Mouse (Mus musculus): Measurements from ENCODE around the gene Rras. TPM values are rescaled to one million over a fixed set of nuclear protein-coding genes. Genes with fewer than 3 reads are reported as not detected.
A peak's percentile ranks its signal among the peaks of the same experiment; 100 is the strongest.

The Rras gene
- polyA plus RNA-seq, 1 experiment from 2014 or later = 17.7 TPM

DNA sequence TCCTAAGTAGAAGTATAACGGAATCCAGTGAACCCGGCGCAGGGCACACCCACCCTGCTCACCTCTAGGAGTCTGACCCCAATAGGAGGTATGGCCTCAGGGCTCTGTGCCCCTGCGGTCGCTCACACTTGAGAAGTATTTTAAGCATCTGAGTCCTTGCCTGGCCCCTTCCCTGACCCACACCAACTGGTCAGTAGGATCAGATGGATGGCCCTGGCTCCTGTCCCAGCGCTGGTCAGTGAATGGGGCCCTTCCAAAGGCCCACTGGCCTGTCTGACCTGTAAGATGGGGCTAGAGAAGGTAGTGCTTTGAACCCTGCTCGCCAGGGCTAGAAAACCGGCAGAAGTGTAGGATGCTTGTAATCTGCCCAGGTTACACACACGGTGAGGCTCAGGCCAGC lies 23.1 kb downstream of the Rras start:
- 98% methylated on average over 9 of the region's 9 CpGs for whole genome bisulfite sequencing
- Histone ChIP-seq H3K9me3 (ENCODE audit: control insufficient read depth, low read length) (no peaks in the 10 kb centered on the region), H3K4me1 (ENCODE audit: control insufficient read depth, insufficient read depth, low read length) (no peaks in the 10 kb centered on the region), H3K4me2 (ENCODE audit: low read depth) (no peak overlapping the region), H3K27me3 (ENCODE audit: control insufficient read depth, insufficient read depth, low read length) (no peaks in the 10 kb centered on the region), H3K27ac (ENCODE audit: low read depth, low read length) (no peak overlapping the region), H3K4me3 (ENCODE audit: low read depth, low read length) (no peak overlapping the region), H3K36me3 (ENCODE audit: control insufficient read depth, insufficient read depth, low read length) (peaks cover 49% of the 10 kb centered on the region), H3K9ac (ENCODE audit: low read length) (no peak overlapping the region)
- no peak for ATAC-seq (ENCODE audit: insufficient read depth, low FRiP score, low TSS enrichment)
- no peak for DNase-seq (ENCODE audit: low spot score)

DNA sequence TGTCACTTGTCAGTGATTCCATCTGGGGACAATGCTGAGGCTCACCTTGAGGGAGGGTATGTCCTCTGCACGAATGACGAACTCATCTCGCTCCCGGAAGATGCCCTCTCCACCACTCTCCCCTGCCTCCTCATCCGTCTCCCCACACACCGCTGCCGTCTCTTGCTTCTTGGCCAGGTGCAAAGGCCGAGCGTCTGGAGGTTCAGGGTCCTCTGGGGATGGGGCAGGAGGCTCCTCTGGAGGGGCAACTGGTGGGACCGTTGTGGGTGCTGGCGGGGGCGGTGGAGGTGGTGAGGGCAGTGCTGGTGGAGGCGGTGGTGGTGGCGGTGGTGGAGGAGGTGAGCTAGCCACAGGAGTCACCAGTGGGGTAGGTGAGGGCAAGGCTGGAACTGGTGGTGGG lies 25.5 kb downstream of the Rras start:
- Histone ChIP-seq H3K27me3 (ENCODE audit: control insufficient read depth, insufficient read depth, low read length) (no peaks in the 10 kb centered on the region), H3K27ac (ENCODE audit: low read depth, low read length) (no peak overlapping the region), H3K9me3 (ENCODE audit: control insufficient read depth, low read length) (no peaks in the 10 kb centered on the region), H3K4me1 (ENCODE audit: control insufficient read depth, insufficient read depth, low read length) (no peaks in the 10 kb centered on the region), H3K4me3 (ENCODE audit: low read depth, low read length) (no peak overlapping the region), H3K36me3 (ENCODE audit: control insufficient read depth, insufficient read depth, low read length) (peaks cover 63% of the 10 kb centered on the region), H3K9ac (ENCODE audit: low read length) (no peak overlapping the region), H3K4me2 (ENCODE audit: low read depth) (no peak overlapping the region)
- ATAC-seq (ENCODE audit: insufficient read depth, low FRiP score, low TSS enrichment) (no peak), DNase-seq (ENCODE audit: low spot score) (no peak)
- 95% methylated on average over 14 of the region's 14 CpGs for WGBS

DNA sequence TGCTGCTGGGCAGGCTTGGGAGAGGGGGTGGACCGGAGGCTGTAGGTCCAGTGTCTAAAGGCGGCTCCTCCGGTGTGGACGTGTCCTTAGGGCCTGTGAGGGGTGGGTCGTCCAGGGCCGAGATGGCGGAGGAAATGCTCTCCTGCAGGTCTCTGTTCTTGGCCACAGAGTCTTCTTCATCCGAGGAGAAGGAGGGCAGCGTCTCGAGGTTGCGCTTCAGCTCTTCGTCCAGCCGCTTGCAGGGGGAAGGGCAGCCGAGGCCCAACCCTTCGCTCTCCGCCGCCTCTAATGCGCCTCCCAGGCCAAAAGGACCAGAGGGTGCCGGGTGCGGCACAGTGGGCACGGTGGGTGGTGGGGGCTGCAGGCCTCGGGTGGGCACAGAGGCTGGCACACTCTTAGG lies 28.0 kb downstream of the Rras start:
- H3K36me3 ChIP-seq (ENCODE audit: control insufficient read depth, insufficient read depth, low read length) = peaks cover 69% of the 10 kb centered on the region
- no peak overlapping the region for H3K27ac ChIP-seq (ENCODE audit: low read depth, low read length)
- 0 out of 2 replicates have a peak, but pooled peaks cover 3% of the 10 kb centered on the region for H3K4me1 ChIP-seq (ENCODE audit: control insufficient read depth, insufficient read depth, low read length)
- no peak overlapping the region for H3K9ac ChIP-seq (ENCODE audit: low read length)
- no peak for DNase-seq (ENCODE audit: low spot score)
- 97% methylated on average over 22 of the region's 22 CpGs for WGBS
- no peaks in the 10 kb centered on the region for H3K27me3 ChIP-seq (ENCODE audit: control insufficient read depth, insufficient read depth, low read length)
- H3K4me3 ChIP-seq (ENCODE audit: low read depth, low read length) = no peak overlapping the region
- ATAC-seq (ENCODE audit: insufficient read depth, low FRiP score, low TSS enrichment) = no peak
- no peak overlapping the region for H3K4me2 ChIP-seq (ENCODE audit: low read depth)
- H3K9me3 ChIP-seq (ENCODE audit: control insufficient read depth, low read length) = no peaks in the 10 kb centered on the region

GRCm38 (mm10) chr7:45046853-45047350 lies 29.1 kb downstream of the Rras start:
- no peak for DNase-seq (ENCODE audit: low spot score)
- Histone ChIP-seq H3K4me1 (ENCODE audit: control insufficient read depth, insufficient read depth, low read length) (peaks cover 10% of the 10 kb centered on the region), H3K4me2 (ENCODE audit: low read depth) (no peak overlapping the region), H3K36me3 (ENCODE audit: control insufficient read depth, insufficient read depth, low read length) (peaks cover 62% of the 10 kb centered on the region), H3K4me3 (ENCODE audit: low read depth, low read length) (no peak overlapping the region), H3K9ac (ENCODE audit: low read length) (no peak overlapping the region), H3K9me3 (ENCODE audit: control insufficient read depth, low read length) (no peaks in the 10 kb centered on the region), H3K27me3 (ENCODE audit: control insufficient read depth, insufficient read depth, low read length) (no peaks in the 10 kb centered on the region), H3K27ac (ENCODE audit: low read depth, low read length) (no peak overlapping the region)
- ATAC-seq (ENCODE audit: insufficient read depth, low FRiP score, low TSS enrichment) = no peak
- 94% methylated on average over 26 of the region's 26 CpGs for WGBS

GRCm38 (mm10) chr7:45047491-45047890 lies 29.7 kb downstream of the Rras start:
- Histone ChIP-seq H3K27me3 (ENCODE audit: control insufficient read depth, insufficient read depth, low read length) (no peaks in the 10 kb centered on the region), H3K9ac (ENCODE audit: low read length) (no peak overlapping the region), H3K27ac (ENCODE audit: low read depth, low read length) (no peak overlapping the region), H3K4me1 (ENCODE audit: control insufficient read depth, insufficient read depth, low read length) (peaks cover 10% of the 10 kb centered on the region), H3K36me3 (ENCODE audit: control insufficient read depth, insufficient read depth, low read length) (peaks cover 59% of the 10 kb centered on the region), H3K9me3 (ENCODE audit: control insufficient read depth, low read length) (no peaks in the 10 kb centered on the region), H3K4me3 (ENCODE audit: low read depth, low read length) (no peak overlapping the region), H3K4me2 (ENCODE audit: low read depth) (no peak overlapping the region)
- no peak for ATAC-seq (ENCODE audit: insufficient read depth, low FRiP score, low TSS enrichment)
- no peak for DNase-seq (ENCODE audit: low spot score)
- WGBS = 98% methylated on average over 14 of the region's 14 CpGs

GRCm38 (mm10) chr7:45048001-45048890 lies 30.5 kb downstream of the Rras start:
- H3K4me2 ChIP-seq (ENCODE audit: low read depth) = no peak overlapping the region
- H3K36me3 ChIP-seq (ENCODE audit: control insufficient read depth, insufficient read depth, low read length) = peaks cover 57% of the 10 kb centered on the region
- peaks cover 10% of the 10 kb centered on the region for H3K4me1 ChIP-seq (ENCODE audit: control insufficient read depth, insufficient read depth, low read length)
- H3K27me3 ChIP-seq (ENCODE audit: control insufficient read depth, insufficient read depth, low read length) = no peaks in the 10 kb centered on the region
- no peak overlapping the region for H3K4me3 ChIP-seq (ENCODE audit: low read depth, low read length)
- no peak overlapping the region for H3K9ac ChIP-seq (ENCODE audit: low read length)
- WGBS = 93% methylated on average over 37 of the region's 38 CpGs
- H3K27ac ChIP-seq (ENCODE audit: low read depth, low read length) = no peak overlapping the region
- no peak for ATAC-seq (ENCODE audit: insufficient read depth, low FRiP score, low TSS enrichment)
- DNase-seq (ENCODE audit: low spot score) = no peak
- no peaks in the 10 kb centered on the region for H3K9me3 ChIP-seq (ENCODE audit: control insufficient read depth, low read length)

DNA sequence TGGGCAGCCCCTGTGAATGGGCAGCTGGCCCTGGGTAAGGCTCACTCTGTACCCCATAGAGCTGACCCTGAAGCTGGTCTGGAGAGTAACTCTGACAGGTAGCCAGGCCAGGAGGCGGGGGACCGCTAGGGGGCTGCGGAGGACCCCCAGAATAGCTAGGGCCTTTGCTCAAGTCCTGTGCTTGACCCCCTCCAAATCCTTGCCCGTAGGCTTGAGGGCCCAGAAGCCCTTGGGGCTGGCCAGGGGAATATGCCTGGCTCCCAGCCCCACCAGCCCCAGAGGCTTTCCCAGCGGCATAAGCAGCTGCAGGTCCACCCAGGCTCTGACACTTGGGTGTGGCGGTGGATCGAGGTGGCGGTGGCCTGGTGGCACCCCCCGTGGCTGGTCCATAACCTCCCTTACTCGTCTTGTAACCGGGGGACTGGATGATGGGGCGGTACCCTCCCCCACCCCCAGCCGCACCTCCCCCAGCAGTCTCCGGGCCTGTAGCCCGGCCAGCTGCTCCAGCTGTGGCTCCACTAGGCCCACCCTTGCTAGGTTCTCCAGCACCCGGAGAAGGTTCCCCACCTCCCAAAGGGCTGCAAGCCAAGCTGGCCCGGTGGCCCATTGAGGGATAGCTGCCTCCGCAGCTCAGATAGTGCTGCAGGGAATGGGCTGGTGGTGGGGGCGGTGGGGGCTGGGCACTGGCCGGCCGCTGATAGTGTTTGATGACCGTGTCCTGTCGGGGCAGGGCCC lies 31.3 kb downstream of the Rras start:
- peaks cover 12% of the 10 kb centered on the region for H3K4me1 ChIP-seq (ENCODE audit: control insufficient read depth, insufficient read depth, low read length)
- no peak overlapping the region for H3K4me3 ChIP-seq (ENCODE audit: low read depth, low read length)
- no peaks in the 10 kb centered on the region for H3K9me3 ChIP-seq (ENCODE audit: control insufficient read depth, low read length)
- ATAC-seq (ENCODE audit: insufficient read depth, low FRiP score, low TSS enrichment) = no peak
- no peaks in the 10 kb centered on the region for H3K27me3 ChIP-seq (ENCODE audit: control insufficient read depth, insufficient read depth, low read length)
- H3K9ac ChIP-seq (ENCODE audit: low read length) = no peak overlapping the region
- peaks cover 51% of the 10 kb centered on the region for H3K36me3 ChIP-seq (ENCODE audit: control insufficient read depth, insufficient read depth, low read length)
- 92% methylated on average over 22 of the region's 23 CpGs for WGBS
- DNase-seq (ENCODE audit: low spot score) = no peak
- no peak overlapping the region for H3K4me2 ChIP-seq (ENCODE audit: low read depth)
- no peak overlapping the region for H3K27ac ChIP-seq (ENCODE audit: low read depth, low read length)

- no peaks in the 10 kb centered on the region for H3K27me3 ChIP-seq (ENCODE audit: control insufficient read depth, insufficient read depth, low read length)
- H3K27ac ChIP-seq (ENCODE audit: low read depth, low read length) = peak overlapping the region; percentile 98; the same call in 1 of the 2 replicates
- H3K4me1 ChIP-seq (ENCODE audit: control insufficient read depth, insufficient read depth, low read length) = peaks cover 12% of the 10 kb centered on the region
- H3K4me3 ChIP-seq (ENCODE audit: low read depth, low read length) = peak overlapping the region; percentile 95
- H3K4me2 ChIP-seq (ENCODE audit: low read depth) = peak overlapping the region; percentile 98
- 4% methylated on average over 16 of the region's 16 CpGs for WGBS
- no peaks in the 10 kb centered on the region for H3K9me3 ChIP-seq (ENCODE audit: control insufficient read depth, low read length)
- peak; percentile 53; the same call in 1 of the 2 replicates for ATAC-seq (ENCODE audit: insufficient read depth, low FRiP score, low TSS enrichment)
- H3K36me3 ChIP-seq (ENCODE audit: control insufficient read depth, insufficient read depth, low read length) = peaks cover 39% of the 10 kb centered on the region
- H3K9ac ChIP-seq (ENCODE audit: low read length) = peak overlapping the region; percentile 90; the same call in 1 of the 2 replicates
- DNase-seq (ENCODE audit: low spot score) = peak; percentile 87
Measured at GRCm38 (mm10) chr7:45050945-45051600, 33.3 kb downstream of the Rras start.

All from neural tube, embryonic 11.5 days (tissue).